Mouse (Mus musculus): ENCODE data around the gene Trpv1. TPM values are rescaled to one million over a fixed set of nuclear protein-coding genes. Genes with fewer than 3 reads are reported as not detected.

Trpv1 gene
- total and polyA plus RNA-seq, 3 experiments, result 0.08 to 0.21 (median 0.11) TPM

GRCm38 (mm10) chr11:73236731-73237130 is 2.6 kb downstream of the Trpv1 start:
- no peak for TF ChIP-seq POLR2A (IDR thresholded peaks at IDR 0.05; ENCODE audit: insufficient read depth, low read depth, low read length)
- TF ChIP-seq EP300 (IDR thresholded peaks at IDR 0.05; ENCODE audit: insufficient read depth, low read depth, low read length), result no peak
- TF ChIP-seq CTCF (IDR thresholded peaks at IDR 0.05), result no peak
- no peak for DNase-seq
- WGBS, result 35% methylated on average over 3 of the region's 3 CpGs
- no peaks in the 10 kb centered on the region for H3K27me3 ChIP-seq (ENCODE audit: control insufficient read depth, insufficient read depth, low read length)
- peaks cover 12% of the 10 kb centered on the region for H3K4me1 ChIP-seq (ENCODE audit: control insufficient read depth, insufficient read depth, low read length)
- intact Hi-C loops (cut with DNase I), result loop anchor here (5.0 kb wide), 1 partner anchor 46 kb away; no protein-coding TSS in a partner anchor
- H3K9ac ChIP-seq (ENCODE audit: low read depth, low read length), result no peak overlapping the region
- H3K27ac ChIP-seq, result peak overlapping the region; percentile 29
- H3K79me2 ChIP-seq (replicated peaks; ENCODE audit: control insufficient read depth, insufficient read depth, low read length), result no peaks in the 10 kb centered on the region
- H3K36me3 ChIP-seq (ENCODE audit: control insufficient read depth, insufficient read depth, low read length), result no peaks in the 10 kb centered on the region
- no peak overlapping the region for H3K4me3 ChIP-seq

DNA sequence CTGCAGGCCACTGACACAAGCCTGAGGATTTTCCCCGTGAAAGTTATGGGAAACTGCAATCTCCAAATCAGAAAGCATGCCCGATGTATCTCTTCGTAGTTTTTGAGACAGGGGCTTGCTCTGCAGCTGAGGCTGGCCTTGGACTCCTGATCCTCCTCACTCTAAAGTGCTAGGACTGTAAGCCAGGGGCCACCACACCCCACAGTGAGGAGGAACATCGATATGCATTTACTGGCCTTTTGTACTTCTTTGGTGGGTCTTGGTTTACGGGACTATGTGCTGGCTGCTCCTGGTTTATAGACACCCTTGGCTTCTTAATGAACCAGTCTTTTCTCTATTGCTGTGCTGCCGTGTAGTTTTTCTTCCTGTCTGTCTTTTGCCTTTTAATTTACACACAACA is 8.1 kb downstream of the Trpv1 start:
- H3K4me3 ChIP-seq, result no peak overlapping the region
- no peak for TF ChIP-seq POLR2A (IDR thresholded peaks at IDR 0.05; ENCODE audit: insufficient read depth, low read depth, low read length)
- no peak for TF ChIP-seq CTCF (IDR thresholded peaks at IDR 0.05)
- TF ChIP-seq EP300 (IDR thresholded peaks at IDR 0.05; ENCODE audit: insufficient read depth, low read depth, low read length), result no peak
- 72% methylated on average over 6 of the region's 6 CpGs for WGBS
- no peaks in the 10 kb centered on the region for H3K79me2 ChIP-seq (replicated peaks; ENCODE audit: control insufficient read depth, insufficient read depth, low read length)
- no peak overlapping the region for H3K9ac ChIP-seq (ENCODE audit: low read depth, low read length)
- H3K36me3 ChIP-seq (ENCODE audit: control insufficient read depth, insufficient read depth, low read length), result no peaks in the 10 kb centered on the region
- intact Hi-C loops (cut with DNase I), result no loop called here
- no peaks in the 10 kb centered on the region for H3K27me3 ChIP-seq (ENCODE audit: control insufficient read depth, insufficient read depth, low read length)
- no peak for DNase-seq
- H3K27ac ChIP-seq, result no peak overlapping the region
- H3K4me1 ChIP-seq (ENCODE audit: control insufficient read depth, insufficient read depth, low read length), result no peaks in the 10 kb centered on the region

- WGBS, result 87% methylated on average over 4 of the region's 4 CpGs
- intact Hi-C loops (cut with DNase I), result no loop called here
- DNase-seq, result no peak
- H3K4me1 ChIP-seq (ENCODE audit: control insufficient read depth, insufficient read depth, low read length), result no peaks in the 10 kb centered on the region
- no peak overlapping the region for H3K27ac ChIP-seq
- TF ChIP-seq POLR2A (IDR thresholded peaks at IDR 0.05; ENCODE audit: insufficient read depth, low read depth, low read length) (no peak), CTCF (IDR thresholded peaks at IDR 0.05) (no peak), EP300 (IDR thresholded peaks at IDR 0.05; ENCODE audit: insufficient read depth, low read depth, low read length) (no peak)
- no peaks in the 10 kb centered on the region for H3K36me3 ChIP-seq (ENCODE audit: control insufficient read depth, insufficient read depth, low read length)
- H3K27me3 ChIP-seq (ENCODE audit: control insufficient read depth, insufficient read depth, low read length), result no peaks in the 10 kb centered on the region
- H3K9ac ChIP-seq (ENCODE audit: low read depth, low read length), result no peak overlapping the region
- no peaks in the 10 kb centered on the region for H3K79me2 ChIP-seq (replicated peaks; ENCODE audit: control insufficient read depth, insufficient read depth, low read length)
- H3K4me3 ChIP-seq, result no peak overlapping the region
Observed at GRCm38 (mm10) chr11:73242777-73243176, 8.7 kb downstream of the Trpv1 start.

- Histone ChIP-seq H3K79me2 (replicated peaks; ENCODE audit: control insufficient read depth, insufficient read depth, low read length) (no peaks in the 10 kb centered on the region), H3K36me3 (ENCODE audit: control insufficient read depth, insufficient read depth, low read length) (no peaks in the 10 kb centered on the region), H3K27ac (no peak overlapping the region), H3K9ac (ENCODE audit: low read depth, low read length) (no peak overlapping the region), H3K4me3 (no peak overlapping the region), H3K4me1 (ENCODE audit: control insufficient read depth, insufficient read depth, low read length) (no peaks in the 10 kb centered on the region), H3K27me3 (ENCODE audit: control insufficient read depth, insufficient read depth, low read length) (no peaks in the 10 kb centered on the region)
- intact Hi-C loops (cut with DNase I), result no loop called here
- TF ChIP-seq EP300 (IDR thresholded peaks at IDR 0.05; ENCODE audit: insufficient read depth, low read depth, low read length) (no peak), POLR2A (IDR thresholded peaks at IDR 0.05; ENCODE audit: insufficient read depth, low read depth, low read length) (no peak), CTCF (IDR thresholded peaks at IDR 0.05) (no peak)
- DNase-seq, result no peak
- WGBS, result 59% methylated on average over 4 of the region's 4 CpGs
Observed at GRCm38 (mm10) chr11:73257362-73257945, 23.4 kb downstream of the Trpv1 start.

DNA sequence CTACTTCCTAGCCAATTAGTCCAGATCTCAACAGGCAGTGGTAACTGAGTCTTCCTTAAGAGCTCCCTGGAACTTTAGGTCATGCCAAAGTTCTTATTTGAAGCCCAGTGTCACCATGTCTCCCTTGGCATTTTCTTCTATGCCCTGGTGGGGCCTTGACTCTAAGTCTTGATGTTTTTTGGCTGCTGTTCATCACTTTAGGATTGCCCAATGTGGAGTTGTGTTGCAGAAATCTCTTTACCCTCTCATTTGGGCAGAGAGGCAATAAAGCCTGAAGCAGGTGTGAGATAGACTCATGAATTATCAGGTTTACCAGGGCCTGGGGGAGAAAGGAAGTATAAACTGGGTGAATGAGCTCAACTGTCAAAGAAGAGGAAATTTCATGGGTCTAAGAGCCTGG is 24.6 kb downstream of the Trpv1 start:
- H3K27ac ChIP-seq, result no peak overlapping the region
- H3K36me3 ChIP-seq (ENCODE audit: control insufficient read depth, insufficient read depth, low read length), result no peaks in the 10 kb centered on the region
- DNase-seq, result no peak
- TF ChIP-seq EP300 (IDR thresholded peaks at IDR 0.05; ENCODE audit: insufficient read depth, low read depth, low read length) (no peak), CTCF (IDR thresholded peaks at IDR 0.05) (no peak), POLR2A (IDR thresholded peaks at IDR 0.05; ENCODE audit: insufficient read depth, low read depth, low read length) (no peak)
- no peaks in the 10 kb centered on the region for H3K27me3 ChIP-seq (ENCODE audit: control insufficient read depth, insufficient read depth, low read length)
- no peaks in the 10 kb centered on the region for H3K79me2 ChIP-seq (replicated peaks; ENCODE audit: control insufficient read depth, insufficient read depth, low read length)
- intact Hi-C loops (cut with DNase I), result no loop called here
- no peaks in the 10 kb centered on the region for H3K4me1 ChIP-seq (ENCODE audit: control insufficient read depth, insufficient read depth, low read length)
- no peak overlapping the region for H3K9ac ChIP-seq (ENCODE audit: low read depth, low read length)
- H3K4me3 ChIP-seq, result no peak overlapping the region

GRCm38 (mm10) chr11:73260457-73260856 is 26.4 kb downstream of the Trpv1 start:
- 62% methylated on average over 3 of the region's 3 CpGs for WGBS
- intact Hi-C loops (cut with DNase I), result no loop called here
- no peaks in the 10 kb centered on the region for H3K4me1 ChIP-seq (ENCODE audit: control insufficient read depth, insufficient read depth, low read length)
- H3K27ac ChIP-seq, result no peak overlapping the region
- TF ChIP-seq EP300 (IDR thresholded peaks at IDR 0.05; ENCODE audit: insufficient read depth, low read depth, low read length) (no peak), POLR2A (IDR thresholded peaks at IDR 0.05; ENCODE audit: insufficient read depth, low read depth, low read length) (no peak), CTCF (IDR thresholded peaks at IDR 0.05) (no peak)
- H3K79me2 ChIP-seq (replicated peaks; ENCODE audit: control insufficient read depth, insufficient read depth, low read length), result no peaks in the 10 kb centered on the region
- no peak overlapping the region for H3K9ac ChIP-seq (ENCODE audit: low read depth, low read length)
- H3K36me3 ChIP-seq (ENCODE audit: control insufficient read depth, insufficient read depth, low read length), result no peaks in the 10 kb centered on the region
- no peaks in the 10 kb centered on the region for H3K27me3 ChIP-seq (ENCODE audit: control insufficient read depth, insufficient read depth, low read length)
- DNase-seq, result no peak
- no peak overlapping the region for H3K4me3 ChIP-seq
